Mouse (Mus musculus) limb, embryonic 15.5 days (tissue): ENCODE measurements around the gene Zdhhc11. TPM values are rescaled to one million over a fixed set of nuclear protein-coding genes. Genes with fewer than 3 reads are reported as not detected.

Source experiments
- ATAC-seq: fragments of 200-750 bp; cut with Nextera tagmentation; 2 replicates; pipeline ENCODE4 v1.8.0; 2017; ENCODE audit warnings: low read depth, moderate TSS enrichment; ENCODE audit not compliant: insufficient number of reproducible peaks, low FRiP score, low TSS enrichment
- H3K27ac ChIP-seq: fragments of 300-500 bp; sonication (generic); 2 replicates; pipeline ENCODE4 v1.5.1; 2015; ENCODE audit warnings: moderate library complexity, mild to moderate bottlenecking, inconsistent platforms
- H3K27me3 ChIP-seq: fragments of 300-500 bp; sonication (generic); 2 replicates; pipeline ENCODE4 v1.6.1; 2015; ENCODE audit warnings: inconsistent platforms
- H3K36me3 ChIP-seq: fragments of 300-500 bp; sonication (generic); 2 replicates; pipeline ENCODE4 v1.6.1; 2015; ENCODE audit warnings: inconsistent platforms
- H3K4me1 ChIP-seq: fragments of 300-500 bp; sonication (generic); 2 replicates; pipeline ENCODE4 v1.6.1; 2015; ENCODE audit warnings: inconsistent platforms
- H3K4me2 ChIP-seq: fragments of 300-500 bp; sonication (generic); 2 replicates; pipeline ENCODE4 v1.6.1; 2015; ENCODE audit warnings: mild to moderate bottlenecking, inconsistent platforms
- H3K4me3 ChIP-seq: fragments of 300-500 bp; sonication (generic); 2 replicates; pipeline ENCODE4 v1.5.1; 2015; ENCODE audit warnings: mild to moderate bottlenecking, inconsistent platforms
- H3K9ac ChIP-seq: fragments of 300-500 bp; sonication (generic); 2 replicates; pipeline ENCODE4 v1.6.1; 2015; ENCODE audit warnings: inconsistent platforms
- H3K9me3 ChIP-seq: fragments of 300-500 bp; sonication (generic); 2 replicates; pipeline ENCODE4 v1.6.1; 2016; ENCODE audit warnings: inconsistent platforms
- WGBS: fragments of 180-500 bp; shearing (Covaris S2); methylation state at CpG from one replicate; pipeline ENCODE4 v1.1.7; 2015; 5-methylcytosine and 5-hydroxymethylcytosine counted together
- polyA plus RNA-seq: library from polyadenylated mRNA; unstranded; fragments of >200 nt; fragmentation: Nextera tagmentation; extraction: Ambion mirVana; gene quantifications from 2 replicates; pipeline ENCODE4 v1.2.1, GENCODE M21; 2015

Zdhhc11 gene
- polyA plus RNA-seq: not detected in 2 replicates

- Histone ChIP-seq H3K4me3 (no peak within 1 kb of the TSS), H3K9ac (no peak within 1 kb of the TSS), H3K4me2 (no peak within 1 kb of the TSS), H3K36me3 (peaks cover 35% of the 10 kb centered on the region), H3K27me3 (no peaks in the 10 kb centered on the region), H3K9me3 (no peaks in the 10 kb centered on the region), H3K27ac (no peak within 1 kb of the TSS), H3K4me1 (no peaks in the 10 kb centered on the region)
- ATAC-seq: no peak
- 77% methylated on average over 5 of the region's 5 CpGs for WGBS
Measured at GRCm38 (mm10) chr13:73963551-73963950, at the start of gene Zdhhc11. Zdhhc11 (plus strand) TSS chr13:73963851.

GRCm38 (mm10) chr13:73932201-73932600, 31.4 kb upstream of the Zdhhc11 start:
- WGBS: 90% methylated on average over 10 of the region's 10 CpGs
- ATAC-seq: no peak
- peaks cover 7% of the 10 kb centered on the region for H3K4me1 ChIP-seq
- H3K27ac ChIP-seq: no peak overlapping the region
- H3K9me3 ChIP-seq: no peaks in the 10 kb centered on the region
- peaks cover 44% of the 10 kb centered on the region for H3K36me3 ChIP-seq
- no peak overlapping the region for H3K9ac ChIP-seq
- H3K4me2 ChIP-seq: no peak overlapping the region
- H3K27me3 ChIP-seq: no peaks in the 10 kb centered on the region
- H3K4me3 ChIP-seq: no peak overlapping the region

- Histone ChIP-seq H3K9ac (peak overlapping the region; percentile 62; the same call in 1 of the 2 replicates), H3K4me3 (peak overlapping the region; percentile 89), H3K27ac (no peak overlapping the region), H3K36me3 (peaks cover 34% of the 10 kb centered on the region), H3K9me3 (no peaks in the 10 kb centered on the region), H3K4me1 (peaks cover 17% of the 10 kb centered on the region), H3K4me2 (peak overlapping the region; percentile 81), H3K27me3 (no peaks in the 10 kb centered on the region)
- WGBS: 9% methylated on average over 5 of the region's 5 CpGs
- peak; percentile 37; the same call in 1 of the 2 replicates for ATAC-seq
Measured at GRCm38 (mm10) chr13:73936938-73937320, 26.7 kb upstream of the Zdhhc11 start.

- Histone ChIP-seq H3K36me3 (peaks cover 34% of the 10 kb centered on the region), H3K9ac (peak within 1 kb of the TSS; percentile 62), H3K4me1 (peaks cover 17% of the 10 kb centered on the region), H3K4me3 (peak within 1 kb of the TSS; percentile 89), H3K27ac (peak within 1 kb of the TSS; percentile 87), H3K27me3 (no peaks in the 10 kb centered on the region), H3K4me2 (peak within 1 kb of the TSS; percentile 81), H3K9me3 (no peaks in the 10 kb centered on the region)
- ATAC-seq: peak; percentile 93
- under 1% methylated on average over 82 of the region's 82 CpGs for WGBS
Measured at GRCm38 (mm10) chr13:73937321-73938176, 26.1 kb upstream of the Zdhhc11 start, which contains the start of the genes Trip13 and Brd9. Trip13 (minus strand) TSS chr13:73937784. Brd9 (plus strand) TSS chr13:73937811.

GRCm38 (mm10) chr13:73938177-73938560, 25.5 kb upstream of the Zdhhc11 start:
- Histone ChIP-seq H3K27ac (peak overlapping the region; percentile 87; the same call in 1 of the 2 replicates), H3K9ac (peak overlapping the region; percentile 62), H3K4me3 (peak overlapping the region; percentile 89), H3K36me3 (peaks cover 37% of the 10 kb centered on the region), H3K4me1 (peaks cover 17% of the 10 kb centered on the region), H3K9me3 (no peaks in the 10 kb centered on the region), H3K27me3 (no peaks in the 10 kb centered on the region), H3K4me2 (peak overlapping the region; percentile 81)
- 37% methylated on average over 13 of the region's 13 CpGs for WGBS
- ATAC-seq: no peak

- 94% methylated on average over 5 of the region's 5 CpGs for WGBS
- ATAC-seq: no peak
- H3K27me3 ChIP-seq: no peaks in the 10 kb centered on the region
- H3K4me1 ChIP-seq: peaks cover 17% of the 10 kb centered on the region
- H3K36me3 ChIP-seq: peaks cover 46% of the 10 kb centered on the region
- H3K9me3 ChIP-seq: no peaks in the 10 kb centered on the region
- H3K4me2 ChIP-seq: no peak overlapping the region
- H3K27ac ChIP-seq: no peak overlapping the region
- no peak overlapping the region for H3K4me3 ChIP-seq
- no peak overlapping the region for H3K9ac ChIP-seq
Measured at GRCm38 (mm10) chr13:73939101-73939500, 24.6 kb upstream of the Zdhhc11 start.

GRCm38 (mm10) chr13:73944606-73945005, 19.0 kb upstream of the Zdhhc11 start:
- Histone ChIP-seq H3K4me3 (no peak overlapping the region), H3K9ac (no peak overlapping the region), H3K4me2 (no peak overlapping the region), H3K4me1 (no peaks in the 10 kb centered on the region), H3K36me3 (peaks cover 88% of the 10 kb centered on the region), H3K9me3 (no peaks in the 10 kb centered on the region), H3K27ac (no peak overlapping the region), H3K27me3 (no peaks in the 10 kb centered on the region)
- no peak for ATAC-seq
- 77% methylated on average over 9 of the region's 9 CpGs for WGBS

- Histone ChIP-seq H3K9me3 (no peaks in the 10 kb centered on the region), H3K4me1 (no peaks in the 10 kb centered on the region), H3K27ac (no peak overlapping the region), H3K9ac (no peak overlapping the region), H3K4me2 (no peak overlapping the region), H3K36me3 (peaks cover 89% of the 10 kb centered on the region), H3K27me3 (no peaks in the 10 kb centered on the region), H3K4me3 (no peak overlapping the region)
- WGBS: 97% methylated on average over 1 of the region's 1 CpGs
- ATAC-seq: no peak
Measured at GRCm38 (mm10) chr13:73953551-73954130, 10.0 kb upstream of the Zdhhc11 start.

- WGBS: 45% methylated on average over 6 of the region's 6 CpGs
- no peak for ATAC-seq
- Histone ChIP-seq H3K9me3 (no peaks in the 10 kb centered on the region), H3K4me1 (no peaks in the 10 kb centered on the region), H3K4me2 (no peak overlapping the region), H3K27ac (no peak overlapping the region), H3K4me3 (no peak overlapping the region), H3K9ac (no peak overlapping the region), H3K27me3 (no peaks in the 10 kb centered on the region), H3K36me3 (peaks cover 89% of the 10 kb centered on the region)
Measured at GRCm38 (mm10) chr13:73954666-73955065, 9.0 kb upstream of the Zdhhc11 start.

GRCm38 (mm10) chr13:73955531-73955930, 8.1 kb upstream of the Zdhhc11 start:
- Histone ChIP-seq H3K9ac (no peak overlapping the region), H3K27me3 (no peaks in the 10 kb centered on the region), H3K4me1 (no peaks in the 10 kb centered on the region), H3K36me3 (peaks cover 89% of the 10 kb centered on the region), H3K9me3 (no peaks in the 10 kb centered on the region), H3K4me2 (no peak overlapping the region), H3K27ac (no peak overlapping the region), H3K4me3 (no peak overlapping the region)
- 83% methylated on average over 5 of the region's 5 CpGs for WGBS
- no peak for ATAC-seq

GRCm38 (mm10) chr13:73960117-73960652, 3.5 kb upstream of the Zdhhc11 start:
- no peak overlapping the region for H3K4me2 ChIP-seq
- H3K4me3 ChIP-seq: no peak overlapping the region
- H3K9ac ChIP-seq: no peak overlapping the region
- no peaks in the 10 kb centered on the region for H3K27me3 ChIP-seq
- H3K9me3 ChIP-seq: no peaks in the 10 kb centered on the region
- no peaks in the 10 kb centered on the region for H3K4me1 ChIP-seq
- peaks cover 67% of the 10 kb centered on the region for H3K36me3 ChIP-seq
- WGBS: 82% methylated on average over 10 of the region's 10 CpGs
- ATAC-seq: no peak
- H3K27ac ChIP-seq: no peak overlapping the region

GRCm38 (mm10) chr13:73961177-73961576, 2.5 kb upstream of the Zdhhc11 start:
- Histone ChIP-seq H3K9ac (no peak overlapping the region), H3K36me3 (peaks cover 57% of the 10 kb centered on the region), H3K4me1 (no peaks in the 10 kb centered on the region), H3K9me3 (no peaks in the 10 kb centered on the region), H3K4me3 (no peak overlapping the region), H3K27ac (no peak overlapping the region), H3K27me3 (no peaks in the 10 kb centered on the region), H3K4me2 (no peak overlapping the region)
- WGBS: 83% methylated on average over 4 of the region's 4 CpGs
- no peak for ATAC-seq
